Mouse (Mus musculus) forebrain, embryonic 11.5 days (tissue): ENCODE results near the gene Mybph. TPM values are rescaled to one million over a fixed set of nuclear protein-coding genes. Genes with fewer than 3 reads are reported as not detected.

Experiments
- ATAC-seq: fragments of 200-750 bp; cut with Nextera tagmentation; replicated peaks from 2 replicates; pipeline ENCODE4 v1.8.0; 2017; ENCODE audit warnings: moderate TSS enrichment; ENCODE audit not compliant: low FRiP score
- DNase-seq: peaks from one replicate; pipeline ENCODE4 v3.0.0-alpha.2; 2017; ENCODE audit warnings: low spot score
- H3K27ac ChIP-seq: fragments of 300-500 bp; sonication (generic); 2 replicates; pipeline ENCODE4 v1.5.1; 2014; ENCODE audit warnings: low read depth, low read length
- H3K27me3 ChIP-seq: fragments of 300-500 bp; sonication (generic); 2 replicates; pipeline ENCODE4 v1.6.1; 2014; ENCODE audit warnings: mild to moderate bottlenecking, low read length, mixed read lengths; ENCODE audit not compliant: control insufficient read depth, insufficient read depth
- H3K36me3 ChIP-seq: fragments of 300-500 bp; sonication (generic); 2 replicates; pipeline ENCODE4 v1.6.1; 2014; ENCODE audit warnings: mild to moderate bottlenecking, low read length, moderate library complexity, mixed read lengths; ENCODE audit not compliant: control insufficient read depth, insufficient read depth
- H3K4me1 ChIP-seq: fragments of 300-500 bp; sonication (generic); replicated peaks from 2 replicates; pipeline ENCODE4 v1.6.1; 2014; ENCODE audit warnings: low read length, mixed read lengths; ENCODE audit not compliant: control insufficient read depth, insufficient read depth
- H3K4me2 ChIP-seq: fragments of 300-500 bp; sonication (generic); 2 replicates; pipeline ENCODE4 v1.6.1; 2014; ENCODE audit warnings: low read depth, mild to moderate bottlenecking, low read length, moderate library complexity, mixed read lengths; ENCODE audit not compliant: severe bottlenecking
- H3K4me3 ChIP-seq: fragments of 300-500 bp; sonication (generic); 2 replicates; pipeline ENCODE4 v1.5.1; 2014; ENCODE audit warnings: low read depth, low read length
- H3K9ac ChIP-seq: fragments of 300-500 bp; sonication (generic); 2 replicates; pipeline ENCODE4 v1.6.1; 2014; ENCODE audit warnings: low read length
- H3K9me3 ChIP-seq: fragments of 300-500 bp; sonication (generic); 2 replicates; pipeline ENCODE4 v1.6.1; 2016; ENCODE audit warnings: low read length, mixed read lengths; ENCODE audit not compliant: control insufficient read depth
- WGBS: fragments of 180-500 bp; shearing (Covaris S2); extraction: QIAGEN DNeasy Blood & Tissue Kit; methylation state at CpG from one replicate; pipeline ENCODE4 v1.1.7; 2014; 5-methylcytosine and 5-hydroxymethylcytosine counted together
- polyA plus RNA-seq: library from polyadenylated mRNA; unstranded; fragments of >200 nt; fragmentation: Nextera tagmentation; extraction: Ambion mirVana; gene quantifications from 2 replicates; pipeline ENCODE4 v1.2.1, GENCODE M21; 2014

Gene Mybph
- polyA plus RNA-seq, 1 experiment from 2014 or later = not detected

DNA sequence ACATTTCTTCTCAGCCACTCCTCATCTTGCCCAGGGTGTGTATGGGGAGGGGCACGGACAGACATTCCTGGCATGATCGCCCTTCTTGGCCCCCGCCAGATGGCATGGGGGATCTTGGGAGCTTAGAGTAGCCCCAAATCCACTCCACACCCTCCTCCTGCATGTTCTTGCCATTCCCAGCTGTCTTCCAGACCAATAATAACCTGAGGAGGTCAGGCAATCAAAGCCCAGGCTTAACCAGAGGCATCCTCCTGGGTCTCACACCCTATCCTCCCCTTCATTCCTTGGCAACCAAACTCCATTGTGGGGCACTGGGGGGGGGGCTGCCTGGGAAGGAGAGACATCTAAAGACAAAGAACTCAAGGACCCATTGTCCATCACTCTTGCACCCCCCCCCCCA, 32.8 kb upstream of the Mybph start:
- no peak overlapping the region for H3K9ac ChIP-seq
- no peak for ATAC-seq
- no peaks in the 10 kb centered on the region for H3K4me1 ChIP-seq
- no peak for DNase-seq
- H3K36me3 ChIP-seq = no peaks in the 10 kb centered on the region
- no peak overlapping the region for H3K4me3 ChIP-seq
- WGBS = 93% methylated on average over 3 of the region's 3 CpGs
- H3K27ac ChIP-seq = no peak overlapping the region
- H3K9me3 ChIP-seq = no peaks in the 10 kb centered on the region
- no peak overlapping the region for H3K4me2 ChIP-seq
- H3K27me3 ChIP-seq = no peaks in the 10 kb centered on the region

GRCm38 (mm10) chr1:134161399-134161798, 31.8 kb upstream of the Mybph start:
- H3K27ac ChIP-seq = no peak overlapping the region
- no peak overlapping the region for H3K4me2 ChIP-seq
- H3K4me1 ChIP-seq = no peaks in the 10 kb centered on the region
- 79% methylated on average over 6 of the region's 6 CpGs for WGBS
- no peaks in the 10 kb centered on the region for H3K36me3 ChIP-seq
- no peak overlapping the region for H3K4me3 ChIP-seq
- no peaks in the 10 kb centered on the region for H3K9me3 ChIP-seq
- H3K9ac ChIP-seq = no peak overlapping the region
- no peaks in the 10 kb centered on the region for H3K27me3 ChIP-seq
- ATAC-seq (no peak), DNase-seq (no peak)

GRCm38 (mm10) chr1:134162510-134163225, 30.6 kb upstream of the Mybph start:
- Histone ChIP-seq H3K4me3 (no peak overlapping the region), H3K36me3 (no peaks in the 10 kb centered on the region), H3K9ac (no peak overlapping the region), H3K9me3 (no peaks in the 10 kb centered on the region), H3K27me3 (no peaks in the 10 kb centered on the region), H3K27ac (no peak overlapping the region), H3K4me1 (no peaks in the 10 kb centered on the region), H3K4me2 (no peak overlapping the region)
- no peak for DNase-seq
- no peak for ATAC-seq
- 81% methylated on average over 6 of the region's 6 CpGs for WGBS

DNA sequence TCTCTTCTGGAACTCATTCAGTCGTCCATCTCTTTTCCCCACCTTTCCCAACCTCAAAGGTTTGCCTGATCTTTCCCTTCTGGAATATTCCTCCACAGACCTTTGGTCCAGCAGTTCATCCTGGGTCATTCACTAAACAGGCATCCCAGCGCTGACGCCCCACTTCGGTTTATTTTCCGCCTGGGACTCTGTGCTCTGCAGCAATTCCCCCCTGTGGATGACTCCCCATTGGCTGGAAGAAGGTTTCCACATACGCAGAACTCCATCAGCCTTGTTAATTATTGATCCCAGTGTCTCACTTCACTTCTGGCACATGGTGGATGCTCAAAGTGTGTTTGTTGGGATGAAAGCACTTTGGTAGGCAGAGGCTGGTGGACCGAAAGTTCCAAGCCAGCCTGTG, 29.8 kb upstream of the Mybph start:
- ATAC-seq = no peak
- no peak overlapping the region for H3K27ac ChIP-seq
- H3K27me3 ChIP-seq = no peaks in the 10 kb centered on the region
- no peak overlapping the region for H3K4me2 ChIP-seq
- no peaks in the 10 kb centered on the region for H3K36me3 ChIP-seq
- no peak for DNase-seq
- H3K9ac ChIP-seq = no peak overlapping the region
- H3K4me3 ChIP-seq = no peak overlapping the region
- no peaks in the 10 kb centered on the region for H3K4me1 ChIP-seq
- no peaks in the 10 kb centered on the region for H3K9me3 ChIP-seq
- WGBS = 89% methylated on average over 7 of the region's 7 CpGs

DNA sequence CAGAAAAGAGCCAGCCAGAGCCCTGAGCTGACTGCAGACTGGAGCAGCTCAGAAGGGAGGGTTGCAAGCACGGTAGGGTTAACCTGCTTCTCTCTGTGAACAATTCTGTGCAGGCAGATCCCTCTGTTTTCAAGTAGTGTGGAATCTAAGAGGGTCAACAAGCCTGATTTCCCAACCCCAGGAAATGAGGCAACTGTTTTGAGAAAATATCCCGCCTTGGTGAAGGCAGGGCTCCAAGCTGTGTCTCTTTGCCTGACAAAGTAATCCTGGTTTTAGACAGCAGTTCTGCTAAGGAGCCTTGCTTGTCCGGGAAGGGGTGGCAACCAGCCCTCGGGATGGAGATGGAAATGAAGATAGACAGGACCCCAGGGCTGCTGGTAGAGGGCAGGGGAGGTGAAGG, 28.8 kb upstream of the Mybph start:
- H3K9ac ChIP-seq = no peak overlapping the region
- ATAC-seq (no peak), DNase-seq (no peak)
- H3K4me2 ChIP-seq = no peak overlapping the region
- H3K4me3 ChIP-seq = no peak overlapping the region
- WGBS = 55% methylated on average over 4 of the region's 4 CpGs
- no peaks in the 10 kb centered on the region for H3K27me3 ChIP-seq
- H3K27ac ChIP-seq = no peak overlapping the region
- H3K36me3 ChIP-seq = no peaks in the 10 kb centered on the region
- H3K9me3 ChIP-seq = no peaks in the 10 kb centered on the region
- H3K4me1 ChIP-seq = no peaks in the 10 kb centered on the region

GRCm38 (mm10) chr1:134166547-134166946, 26.7 kb upstream of the Mybph start:
- 92% methylated on average over 3 of the region's 3 CpGs for WGBS
- H3K9ac ChIP-seq = no peak overlapping the region
- no peak for ATAC-seq
- no peaks in the 10 kb centered on the region for H3K27me3 ChIP-seq
- no peak overlapping the region for H3K27ac ChIP-seq
- no peak overlapping the region for H3K4me2 ChIP-seq
- no peaks in the 10 kb centered on the region for H3K9me3 ChIP-seq
- H3K36me3 ChIP-seq = no peaks in the 10 kb centered on the region
- DNase-seq = no peak
- H3K4me1 ChIP-seq = no peaks in the 10 kb centered on the region
- H3K4me3 ChIP-seq = no peak overlapping the region

- no peak for DNase-seq
- Histone ChIP-seq H3K27me3 (no peaks in the 10 kb centered on the region), H3K4me2 (no peak overlapping the region), H3K4me3 (no peak overlapping the region), H3K4me1 (no peaks in the 10 kb centered on the region), H3K27ac (no peak overlapping the region), H3K9me3 (no peaks in the 10 kb centered on the region), H3K36me3 (no peaks in the 10 kb centered on the region), H3K9ac (no peak overlapping the region)
- WGBS = 46% methylated on average over 14 of the region's 14 CpGs
- no peak for ATAC-seq
Observed at GRCm38 (mm10) chr1:134167416-134168305, 25.6 kb upstream of the Mybph start.

- ATAC-seq (no peak), DNase-seq (no peak)
- Histone ChIP-seq H3K4me3 (no peak overlapping the region), H3K27ac (no peak overlapping the region), H3K36me3 (no peaks in the 10 kb centered on the region), H3K4me1 (no peaks in the 10 kb centered on the region), H3K27me3 (no peaks in the 10 kb centered on the region), H3K4me2 (no peak overlapping the region), H3K9ac (no peak overlapping the region), H3K9me3 (no peaks in the 10 kb centered on the region)
- WGBS = 86% methylated on average over 3 of the region's 3 CpGs
Observed at GRCm38 (mm10) chr1:134168567-134168966, 24.7 kb upstream of the Mybph start.
